Mouse (Mus musculus) embryonic fibroblast, embryonic 13.5 days (primary cell): ENCODE results near the gene Gm17542.

ENCODE experiments used
- CTCF ChIP-seq: IDR thresholded peaks from 2 replicates; pipeline ENCODE4 v1.5.1; 2011; ENCODE audit warnings: mild to moderate bottlenecking, control low read depth, low read length, moderate library complexity, borderline replicate concordance; ENCODE audit not compliant: insufficient read depth
- POLR2A ChIP-seq: IDR thresholded peaks from 2 replicates; pipeline ENCODE4 v1.6.1; 2011; ENCODE audit warnings: low read depth, mild to moderate bottlenecking, control low read depth, low read length, moderate library complexity

GRCm38 (mm10) chr10:58675533-58675932, 42.5 kb downstream of the Gm17542 start, which contains the start of gene Edar:
- TF ChIP-seq POLR2A (no peak), CTCF (peak; percentile 56; the same call in 1 of the 2 replicates)
